Mouse (Mus musculus): ENCODE results near the gene Galnt2. TPM values are rescaled to one million over a fixed set of nuclear protein-coding genes. Genes with fewer than 3 reads are reported as not detected.

Gene Galnt2
- polyA plus RNA-seq, 2 experiments = 37.8 to 66.9 TPM

GRCm38 (mm10) chr8:124310509-124310908 is 79.3 kb downstream of the Galnt2 start:
- 92% methylated on average over 13 of the region's 13 CpGs for WGBS
- Histone ChIP-seq H3K27me3 (ENCODE audit: control insufficient read depth, insufficient read depth, low read length) (no peaks in the 10 kb centered on the region), H3K9ac (ENCODE audit: low read depth, low read length, severe bottlenecking) (no peak overlapping the region), H3K4me3 (replicated peaks; ENCODE audit: low read length) (no peak overlapping the region), H3K9me3 (ENCODE audit: control insufficient read depth, low read length) (no peaks in the 10 kb centered on the region), H3K36me3 (ENCODE audit: control insufficient read depth, insufficient read depth, low read length) (peaks cover 14% of the 10 kb centered on the region), H3K27ac (replicated peaks; ENCODE audit: low read depth, low read length) (no peak overlapping the region), H3K4me2 (replicated peaks; ENCODE audit: low read depth, low read length, severe bottlenecking) (no peak overlapping the region), H3K4me1 (ENCODE audit: control insufficient read depth, insufficient read depth, low read length) (peaks cover 7% of the 10 kb centered on the region)
- TF ChIP-seq POLR2A (IDR thresholded peaks at IDR 0.05; ENCODE audit: borderline replicate concordance, extremely low read depth, insufficient read depth, insufficient read length) = no peak
- ATAC-seq (ENCODE audit: low FRiP score, low read depth) = no peak
- no peak for DNase-seq (ENCODE audit: low spot score)

GRCm38 (mm10) chr8:124311111-124311510 is 79.9 kb downstream of the Galnt2 start:
- peaks cover 7% of the 10 kb centered on the region for H3K4me1 ChIP-seq (ENCODE audit: control insufficient read depth, insufficient read depth, low read length)
- no peaks in the 10 kb centered on the region for H3K9me3 ChIP-seq (ENCODE audit: control insufficient read depth, low read length)
- ATAC-seq (ENCODE audit: low FRiP score, low read depth) = no peak
- no peak overlapping the region for H3K4me2 ChIP-seq (replicated peaks; ENCODE audit: low read depth, low read length, severe bottlenecking)
- no peak overlapping the region for H3K27ac ChIP-seq (replicated peaks; ENCODE audit: low read depth, low read length)
- peaks cover 10% of the 10 kb centered on the region for H3K36me3 ChIP-seq (ENCODE audit: control insufficient read depth, insufficient read depth, low read length)
- H3K9ac ChIP-seq (ENCODE audit: low read depth, low read length, severe bottlenecking) = no peak overlapping the region
- no peak for TF ChIP-seq POLR2A (IDR thresholded peaks at IDR 0.05; ENCODE audit: borderline replicate concordance, extremely low read depth, insufficient read depth, insufficient read length)
- no peak for DNase-seq (ENCODE audit: low spot score)
- 94% methylated on average over 6 of the region's 6 CpGs for WGBS
- no peaks in the 10 kb centered on the region for H3K27me3 ChIP-seq (ENCODE audit: control insufficient read depth, insufficient read depth, low read length)
- H3K4me3 ChIP-seq (replicated peaks; ENCODE audit: low read length) = no peak overlapping the region

GRCm38 (mm10) chr8:124311723-124312122 is 80.5 kb downstream of the Galnt2 start:
- no peaks in the 10 kb centered on the region for H3K27me3 ChIP-seq (ENCODE audit: control insufficient read depth, insufficient read depth, low read length)
- DNase-seq (ENCODE audit: low spot score) = no peak
- peaks cover 13% of the 10 kb centered on the region for H3K4me1 ChIP-seq (ENCODE audit: control insufficient read depth, insufficient read depth, low read length)
- TF ChIP-seq POLR2A (IDR thresholded peaks at IDR 0.05; ENCODE audit: borderline replicate concordance, extremely low read depth, insufficient read depth, insufficient read length) = no peak
- H3K4me3 ChIP-seq (replicated peaks; ENCODE audit: low read length) = no peak overlapping the region
- H3K36me3 ChIP-seq (ENCODE audit: control insufficient read depth, insufficient read depth, low read length) = peaks cover 10% of the 10 kb centered on the region
- WGBS = 91% methylated on average over 17 of the region's 17 CpGs
- H3K9me3 ChIP-seq (ENCODE audit: control insufficient read depth, low read length) = no peaks in the 10 kb centered on the region
- no peak overlapping the region for H3K9ac ChIP-seq (ENCODE audit: low read depth, low read length, severe bottlenecking)
- no peak for ATAC-seq (ENCODE audit: low FRiP score, low read depth)
- no peak overlapping the region for H3K4me2 ChIP-seq (replicated peaks; ENCODE audit: low read depth, low read length, severe bottlenecking)
- H3K27ac ChIP-seq (replicated peaks; ENCODE audit: low read depth, low read length) = no peak overlapping the region

GRCm38 (mm10) chr8:124312228-124312627 is 81.0 kb downstream of the Galnt2 start:
- Histone ChIP-seq H3K36me3 (ENCODE audit: control insufficient read depth, insufficient read depth, low read length) (peaks cover 8% of the 10 kb centered on the region), H3K4me3 (replicated peaks; ENCODE audit: low read length) (no peak overlapping the region), H3K9ac (ENCODE audit: low read depth, low read length, severe bottlenecking) (no peak overlapping the region), H3K27ac (replicated peaks; ENCODE audit: low read depth, low read length) (no peak overlapping the region), H3K4me2 (replicated peaks; ENCODE audit: low read depth, low read length, severe bottlenecking) (no peak overlapping the region), H3K9me3 (ENCODE audit: control insufficient read depth, low read length) (no peaks in the 10 kb centered on the region), H3K4me1 (ENCODE audit: control insufficient read depth, insufficient read depth, low read length) (peaks cover 18% of the 10 kb centered on the region), H3K27me3 (ENCODE audit: control insufficient read depth, insufficient read depth, low read length) (no peaks in the 10 kb centered on the region)
- DNase-seq (ENCODE audit: low spot score) (no peak), ATAC-seq (ENCODE audit: low FRiP score, low read depth) (no peak)
- 91% methylated on average over 10 of the region's 10 CpGs for WGBS
- TF ChIP-seq POLR2A (IDR thresholded peaks at IDR 0.05; ENCODE audit: borderline replicate concordance, extremely low read depth, insufficient read depth, insufficient read length) = no peak

- no peaks in the 10 kb centered on the region for H3K27me3 ChIP-seq (ENCODE audit: control insufficient read depth, insufficient read depth, low read length)
- 57% methylated on average over 10 of the region's 10 CpGs for WGBS
- no peak for TF ChIP-seq POLR2A (IDR thresholded peaks at IDR 0.05; ENCODE audit: borderline replicate concordance, extremely low read depth, insufficient read depth, insufficient read length)
- no peak for DNase-seq (ENCODE audit: low spot score)
- 0 out of 2 replicates have a peak overlapping the region, but pooled peaks have one; percentile 19 for H3K27ac ChIP-seq (replicated peaks; ENCODE audit: low read depth, low read length)
- peaks cover 18% of the 10 kb centered on the region for H3K4me1 ChIP-seq (ENCODE audit: control insufficient read depth, insufficient read depth, low read length)
- no peak for ATAC-seq (ENCODE audit: low FRiP score, low read depth)
- H3K4me3 ChIP-seq (replicated peaks; ENCODE audit: low read length) = no peak overlapping the region
- no peaks in the 10 kb centered on the region for H3K9me3 ChIP-seq (ENCODE audit: control insufficient read depth, low read length)
- H3K36me3 ChIP-seq (ENCODE audit: control insufficient read depth, insufficient read depth, low read length) = peaks cover 3% of the 10 kb centered on the region; the same call in 1 of the 2 replicates
- no peak overlapping the region for H3K9ac ChIP-seq (ENCODE audit: low read depth, low read length, severe bottlenecking)
- H3K4me2 ChIP-seq (replicated peaks; ENCODE audit: low read depth, low read length, severe bottlenecking) = no peak overlapping the region
These were observed 83.6 kb downstream of the Galnt2 start for GRCm38 (mm10) chr8:124314803-124315202.
